Mouse (Mus musculus) 3T3-L1 (cell line): Measurements from ENCODE around the gene Clip4.

Experiments
- DNase-seq: peaks from one replicate; pipeline ENCODE4 v3.0.0-alpha.2; 2015; ENCODE audit warnings: low read depth, low spot score

The Clip4 gene

GRCm38 (mm10) chr17:71791109-71791508 lies 22.8 kb downstream of the Clip4 start:
- DNase-seq = no peak

DNA sequence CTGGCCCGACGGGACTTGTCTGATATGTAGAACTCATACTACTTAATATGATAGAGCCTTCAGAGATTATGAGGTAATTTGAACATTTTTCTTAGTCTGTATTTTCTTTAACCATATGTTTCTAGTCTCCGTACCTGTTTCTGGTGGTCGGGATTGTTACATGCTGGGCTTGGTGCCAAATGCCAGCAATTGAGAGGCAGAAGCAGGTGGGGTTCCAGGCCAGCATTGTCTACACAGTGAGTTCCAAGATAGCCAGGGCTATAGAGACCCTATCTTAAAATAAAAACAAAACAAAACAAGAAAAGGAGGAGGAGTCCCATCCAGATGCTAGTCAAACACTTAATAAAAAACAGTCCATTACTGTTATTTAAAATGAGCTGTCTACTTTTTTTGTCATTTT lies 23.3 kb downstream of the Clip4 start:
- DNase-seq = no peak

- no peak for DNase-seq
Observed at GRCm38 (mm10) chr17:71795521-71796205, 27.4 kb downstream of the Clip4 start.

- no peak for DNase-seq
Observed at GRCm38 (mm10) chr17:71803456-71803855, 35.2 kb downstream of the Clip4 start.

DNA sequence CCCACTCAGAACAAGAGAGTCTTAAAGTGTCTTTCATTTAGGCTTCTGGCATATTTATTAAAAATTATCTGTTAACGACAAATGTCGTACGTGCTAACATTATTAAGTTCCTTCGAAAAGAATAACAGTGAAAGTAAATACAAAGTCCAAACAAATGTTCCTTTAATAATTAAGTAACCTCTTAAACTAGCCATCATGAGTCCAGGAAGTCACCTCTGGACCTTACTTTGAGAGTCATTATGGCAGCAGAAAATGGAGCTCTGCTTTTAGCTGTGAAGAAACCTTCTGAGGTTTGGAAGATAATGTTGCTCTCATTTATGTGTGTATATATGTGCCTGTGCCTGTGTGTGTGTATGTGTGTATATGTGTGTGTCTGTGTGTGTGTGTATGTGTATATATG lies 35.6 kb downstream of the Clip4 start:
- no peak for DNase-seq

- DNase-seq = no peak
Observed at GRCm38 (mm10) chr17:71811070-71811469, 42.8 kb downstream of the Clip4 start.

GRCm38 (mm10) chr17:71816136-71816864 lies 48.0 kb downstream of the Clip4 start:
- no peak for DNase-seq

GRCm38 (mm10) chr17:71823622-71824306 lies 55.5 kb downstream of the Clip4 start:
- no peak for DNase-seq

DNA sequence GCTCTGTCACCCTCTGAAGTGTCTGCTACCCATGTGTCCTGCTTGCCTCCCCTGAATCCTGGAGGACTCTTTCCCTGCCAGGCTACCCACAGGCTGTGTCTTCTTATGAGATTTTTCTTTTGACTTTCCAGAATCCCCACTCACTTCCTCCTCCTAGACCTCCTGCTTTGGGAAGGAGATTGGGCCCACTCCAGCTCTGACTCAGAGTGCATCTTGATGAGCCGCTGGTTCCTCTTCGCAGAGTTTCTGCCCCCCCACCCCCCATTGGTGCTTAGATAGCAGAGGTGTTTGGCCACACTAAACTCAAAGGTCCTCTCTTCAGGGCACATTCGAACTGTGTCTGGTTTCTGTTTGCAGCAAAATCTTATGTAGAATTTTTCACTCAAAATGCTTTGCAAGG lies 58.3 kb downstream of the Clip4 start:
- peak; percentile 44 for DNase-seq

GRCm38 (mm10) chr17:71827627-71828026 lies 59.4 kb downstream of the Clip4 start:
- no peak for DNase-seq

DNA sequence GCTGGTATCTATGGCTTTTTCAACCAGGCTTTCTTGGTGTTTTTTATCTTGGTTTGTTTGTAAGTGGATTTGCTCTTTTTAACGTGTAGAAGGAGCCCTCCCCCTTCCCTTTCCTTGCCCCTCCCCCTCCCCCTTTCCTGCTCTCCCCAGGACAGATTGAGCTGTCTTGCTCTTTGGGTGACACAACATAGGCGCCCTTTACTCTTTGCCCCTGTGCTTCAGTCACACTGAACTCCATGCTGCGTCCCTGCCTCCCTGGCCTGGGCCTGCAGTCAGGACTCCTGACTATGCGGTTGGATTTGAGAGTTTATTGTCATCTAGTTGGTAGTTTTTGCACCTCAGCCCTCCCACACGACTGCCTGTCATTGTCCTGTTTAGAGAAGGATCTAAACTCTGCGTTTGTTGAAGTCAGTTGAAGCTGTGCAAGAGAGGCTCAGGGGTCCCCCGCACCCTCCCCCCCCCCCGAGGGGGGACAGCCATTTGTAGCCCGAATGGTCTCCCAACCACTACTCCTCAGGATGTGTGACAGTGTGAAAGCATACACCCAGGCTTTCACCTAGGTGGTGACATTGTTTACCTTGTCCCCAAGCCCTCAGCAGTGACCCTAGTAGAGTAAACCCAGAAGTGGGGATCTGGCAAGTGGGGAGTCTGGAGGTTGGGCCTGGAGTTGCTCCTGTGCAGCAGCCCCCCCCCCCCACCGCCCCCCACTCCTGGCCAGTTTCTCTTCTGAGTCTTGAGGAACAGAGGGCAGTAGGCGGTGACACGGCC lies 60.6 kb downstream of the Clip4 start:
- DNase-seq = no peak

DNA sequence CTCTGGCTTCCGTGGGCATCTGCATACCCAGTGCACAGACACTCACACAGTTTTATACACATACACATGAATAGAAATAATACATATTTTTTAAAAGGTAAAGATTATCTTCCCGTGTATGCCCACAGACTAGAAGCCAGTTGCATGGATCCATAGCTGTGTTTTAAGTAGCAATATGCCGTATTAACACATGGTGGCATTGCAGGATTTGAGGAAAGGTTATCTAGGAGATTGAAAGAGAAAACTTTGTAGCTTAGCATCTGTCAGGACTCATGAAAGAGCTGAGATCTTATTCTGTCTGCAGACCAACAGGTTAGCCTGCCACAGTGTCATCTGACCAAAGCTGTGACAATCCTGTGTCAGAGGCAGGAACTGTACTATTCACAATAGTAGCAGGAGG lies 63.7 kb downstream of the Clip4 start:
- DNase-seq = peak; percentile 17

GRCm38 (mm10) chr17:71862184-71862583 lies 93.9 kb downstream of the Clip4 start:
- DNase-seq = no peak

- DNase-seq = no peak
Observed at GRCm38 (mm10) chr17:71862895-71863294, 94.6 kb downstream of the Clip4 start.

DNA sequence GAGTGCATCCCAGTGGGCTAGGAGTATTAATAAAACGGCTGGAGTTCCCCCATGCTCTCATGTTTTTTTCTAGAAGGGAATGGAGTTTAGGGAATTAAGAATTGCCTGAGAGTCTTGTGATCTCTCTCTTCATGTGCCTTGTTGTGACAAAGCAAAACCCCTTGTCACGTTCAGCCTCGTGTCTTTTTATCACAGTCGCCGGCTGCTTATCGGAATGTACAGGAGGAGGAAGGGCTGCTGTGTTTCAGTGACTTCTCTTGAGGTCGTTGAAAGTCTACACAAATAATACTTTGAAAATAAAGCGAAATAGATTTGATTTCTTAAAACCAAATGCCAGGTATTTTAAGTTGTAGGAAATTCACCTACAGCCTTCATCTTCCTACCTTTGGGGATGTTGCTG lies 95.8 kb downstream of the Clip4 start:
- no peak for DNase-seq

GRCm38 (mm10) chr17:71865437-71865836 lies 97.2 kb downstream of the Clip4 start:
- no peak for DNase-seq

- no peak for DNase-seq
Observed at GRCm38 (mm10) chr17:71867892-71868291, 99.6 kb downstream of the Clip4 start.

DNA sequence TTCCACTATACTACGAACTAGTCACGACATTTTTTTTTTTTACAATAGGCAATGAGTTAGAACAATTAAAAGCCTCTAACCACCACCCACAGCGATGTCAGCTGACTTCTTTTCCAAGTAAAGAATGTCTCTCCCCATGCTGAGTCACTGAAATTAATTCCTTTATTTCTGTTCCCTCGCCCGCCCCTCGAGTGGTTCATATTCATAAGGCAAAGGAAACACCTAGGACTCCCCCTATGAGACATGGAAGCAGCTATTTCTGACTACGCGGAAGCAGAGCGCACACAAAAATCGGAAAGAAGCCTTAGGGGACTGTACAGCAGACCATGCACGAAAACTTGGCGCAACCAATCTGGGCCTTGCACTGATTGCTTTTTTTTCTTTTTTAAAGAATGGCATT lies 100.6 kb downstream of the Clip4 start:
- DNase-seq = no peak

GRCm38 (mm10) chr17:71869372-71870231 lies 101.3 kb downstream of the Clip4 start:
- no peak for DNase-seq

GRCm38 (mm10) chr17:71870232-71870621 lies 102.0 kb downstream of the Clip4 start:
- DNase-seq = no peak

DNA sequence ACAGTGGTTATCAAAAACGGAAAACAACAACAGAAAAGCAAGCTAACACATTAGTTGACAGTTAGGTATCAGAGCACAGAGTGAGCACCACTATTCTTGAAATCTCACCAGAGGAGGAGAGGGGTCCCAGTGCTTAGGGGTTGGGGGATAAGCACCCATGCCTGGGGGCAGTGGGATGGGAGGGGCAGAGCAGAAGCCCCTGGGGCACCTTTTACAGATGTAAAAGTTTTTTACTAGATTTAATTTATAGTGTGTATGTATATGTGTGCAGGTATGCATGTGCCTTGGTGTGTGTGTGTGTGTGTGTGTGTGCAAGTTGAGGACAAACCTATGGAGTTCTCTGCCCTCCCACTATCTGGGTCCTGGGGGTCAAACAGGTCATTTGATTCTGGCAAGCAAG lies 102.4 kb downstream of the Clip4 start:
- DNase-seq = no peak
